ENCODE assay signal across 18 mouse cellular contexts in the genomic region with DNA sequence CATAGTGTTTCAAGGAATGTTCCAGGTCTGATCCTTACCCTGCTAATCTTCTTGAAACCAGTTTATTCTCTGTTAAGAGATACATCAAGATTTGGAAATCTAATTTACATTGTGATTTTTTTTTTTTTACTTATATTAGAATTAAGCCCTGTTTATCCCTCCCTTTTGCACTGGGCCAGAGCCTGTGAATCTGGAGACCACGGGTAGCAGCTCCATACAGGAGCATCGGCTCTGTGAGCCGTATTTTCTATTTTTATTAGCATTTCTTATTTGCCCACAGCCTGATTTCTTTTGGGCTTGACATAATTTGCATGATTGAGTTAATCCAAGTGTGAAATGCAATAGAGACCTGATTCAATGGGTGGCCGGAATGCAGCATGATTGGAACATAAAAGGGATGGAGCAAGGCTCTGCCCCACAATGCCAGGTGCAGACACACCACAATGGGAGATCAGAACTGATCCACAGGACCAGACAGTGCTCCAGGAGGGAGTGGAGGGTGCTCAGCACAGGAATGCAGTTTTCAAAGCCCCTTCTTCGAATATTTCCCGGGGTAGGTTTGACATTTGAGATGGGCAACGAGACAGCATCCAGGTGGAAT.
DNase-seq lines count a peak whose midpoint lies in the region; ATAC-seq and TF ChIP-seq lines count a peak whose summit lies in the region.
"Had no signal": no experiment of that assay in that cellular context is flagged by ENCODE, and none has a peak within 500 bp of the region (broad histone marks: within the 10 kb centered on the region; RNA-seq: fewer than 3 reads in every experiment).

No protein-coding gene starts in this region.

- H3K4me2 ChIP-seq in midbrain, embryonic 11.5 days: no peak overlapping the region
- H3K4me2 ChIP-seq in midbrain, embryonic 16.5 days (ENCODE audit: low read length): no peak overlapping the region
- no peak overlapping the region for H3K4me2 ChIP-seq in midbrain, embryonic 15.5 days
- H3K4me2 ChIP-seq: embryonic facial prominence, embryonic 12.5 days; forebrain, embryonic 12.5 days; heart, embryonic 13.5 days; hindbrain, embryonic 13.5 days had no signal

- no peaks in the 10 kb centered on the region for H3K9me3 ChIP-seq in midbrain, embryonic 11.5 days (ENCODE audit: control insufficient read depth, low read length)
- no peaks in the 10 kb centered on the region for H3K9me3 ChIP-seq in midbrain, embryonic 16.5 days (replicated peaks; ENCODE audit: control insufficient read depth, low read length, poor library complexity, severe bottlenecking)
- H3K9me3 ChIP-seq in midbrain, embryonic 15.5 days: no peaks in the 10 kb centered on the region
- H3K9me3 ChIP-seq: embryonic facial prominence, embryonic 12.5 days; forebrain, embryonic 12.5 days; heart, embryonic 13.5 days; hindbrain, embryonic 13.5 days had no signal

- no peak overlapping the region for H3K9ac ChIP-seq in midbrain, embryonic 11.5 days (ENCODE audit: low read length)
- no peak overlapping the region for H3K9ac ChIP-seq in midbrain, embryonic 16.5 days (ENCODE audit: low read depth, low read length)
- no peak overlapping the region for H3K9ac ChIP-seq in midbrain, embryonic 15.5 days
- H3K9ac ChIP-seq: embryonic facial prominence, embryonic 12.5 days; forebrain, embryonic 12.5 days; forebrain, postnatal 0 days; heart, embryonic 13.5 days; hindbrain, embryonic 13.5 days had no signal

- peak; percentile 76 for ATAC-seq in midbrain, embryonic 11.5 days (ENCODE audit: low FRiP score)
- no peak for ATAC-seq in midbrain, embryonic 16.5 days
- 0 out of 2 replicates have a peak, but pooled peaks have one; percentile 41 for ATAC-seq in midbrain, embryonic 15.5 days (replicated peaks)
- ATAC-seq: forebrain, postnatal 0 days had no signal

- DNase-seq in midbrain, embryonic 11.5 days (ENCODE audit: low spot score, missing footprints): peak; percentile 79
- peak; percentile 40 for DNase-seq in brain, embryonic 14.5 days (ENCODE audit: low read depth)
- no peak for DNase-seq in gastrocnemius, postnatal 10 days
- no peak for DNase-seq in kidney, adult 11 months
- DNase-seq: adrenal gland, postnatal 10 days; cerebellum, adult 11-12 months; cerebellum, adult 9-10 months; cerebellum, postnatal 25 days; forebrain, postnatal 0 days; gastrocnemius, adult 2 months; gastrocnemius, postnatal 36 days; heart, postnatal 36 days had no signal

- no peak overlapping the region for H3K4me3 ChIP-seq in midbrain, embryonic 11.5 days (ENCODE audit: low read depth, low read length)
- no peak overlapping the region for H3K4me3 ChIP-seq in midbrain, embryonic 16.5 days (ENCODE audit: low read depth, low read length)
- no peak overlapping the region for H3K4me3 ChIP-seq in midbrain, embryonic 15.5 days
- H3K4me3 ChIP-seq: embryonic facial prominence, embryonic 12.5 days; forebrain, embryonic 12.5 days; gastrocnemius, adult 2 months; heart, embryonic 13.5 days; hindbrain, embryonic 13.5 days had no signal

- no peak for TF ChIP-seq CTCF in brain, embryonic 14.5 days (IDR thresholded peaks at IDR 0.05; ENCODE audit: borderline replicate concordance, extremely low read depth, insufficient read depth, insufficient read length)

- H3K27me3 ChIP-seq in midbrain, embryonic 11.5 days (ENCODE audit: control insufficient read depth, insufficient read depth, low read length): no peaks in the 10 kb centered on the region
- H3K27me3 ChIP-seq in midbrain, embryonic 16.5 days (ENCODE audit: control insufficient read depth, insufficient read depth, low read depth, low read length): no peaks in the 10 kb centered on the region
- no peaks in the 10 kb centered on the region for H3K27me3 ChIP-seq in midbrain, embryonic 15.5 days (replicated peaks)
- H3K27me3 ChIP-seq: embryonic facial prominence, embryonic 12.5 days; forebrain, embryonic 12.5 days; hindbrain, embryonic 13.5 days had no signal

- H3K36me3 ChIP-seq in midbrain, embryonic 11.5 days (ENCODE audit: control insufficient read depth, insufficient read depth, low read length): no peaks in the 10 kb centered on the region
- no peaks in the 10 kb centered on the region for H3K36me3 ChIP-seq in midbrain, embryonic 16.5 days (ENCODE audit: control insufficient read depth, insufficient read depth, low read length)
- no peaks in the 10 kb centered on the region for H3K36me3 ChIP-seq in midbrain, embryonic 15.5 days (replicated peaks)
- H3K36me3 ChIP-seq: embryonic facial prominence, embryonic 12.5 days; forebrain, embryonic 12.5 days; heart, embryonic 13.5 days; hindbrain, embryonic 13.5 days had no signal

- 44% methylated on average over 7 of the region's 7 CpGs for WGBS in midbrain, embryonic 11.5 days
- 37% methylated on average over 7 of the region's 7 CpGs for WGBS in midbrain, embryonic 16.5 days
- 25% methylated on average over 7 of the region's 7 CpGs for WGBS in midbrain, embryonic 15.5 days

- no peaks in the 10 kb centered on the region; the same call in 1 of the 2 replicates for H3K4me1 ChIP-seq in midbrain, embryonic 11.5 days (ENCODE audit: control insufficient read depth, insufficient read depth, low read length)
- no peaks in the 10 kb centered on the region for H3K4me1 ChIP-seq in midbrain, embryonic 16.5 days (ENCODE audit: control insufficient read depth, insufficient read depth, low read length)
- H3K4me1 ChIP-seq in midbrain, embryonic 15.5 days: peaks cover 6% of the 10 kb centered on the region
- H3K4me1 ChIP-seq: heart, embryonic 13.5 days had no signal

- H3K27ac ChIP-seq in midbrain, embryonic 11.5 days (ENCODE audit: low read depth, low read length): no peak overlapping the region
- no peak overlapping the region for H3K27ac ChIP-seq in midbrain, embryonic 16.5 days (ENCODE audit: low read length)
- H3K27ac ChIP-seq in midbrain, embryonic 15.5 days: no peak overlapping the region
- H3K27ac ChIP-seq: embryonic facial prominence, embryonic 12.5 days; forebrain, embryonic 12.5 days; gastrocnemius, adult 2 months; heart, embryonic 13.5 days; hindbrain, embryonic 13.5 days had no signal

- TF ChIP-seq POLR2A in brain, embryonic 14.5 days (IDR thresholded peaks at IDR 0.05; ENCODE audit: borderline replicate concordance, extremely low read depth, insufficient read depth, insufficient read length, poor library complexity, severe bottlenecking): no peak

Comparison
In these comparisons a context has a peak if more than half of its experiments do, and no peak if none do; other contexts are left out.
1. DNase-seq: peak in midbrain, embryonic 11.5 days (single experiment) and brain, embryonic 14.5 days (single experiment); none in gastrocnemius, postnatal 10 days (single experiment) and kidney, adult 11 months (single experiment).